Mouse (Mus musculus) heart, embryonic 13.5 days (tissue): ENCODE data around the gene Gtdc1. TPM values are rescaled to one million over a fixed set of nuclear protein-coding genes. Genes with fewer than 3 reads are reported as not detected.

Experiments
- ATAC-seq: fragments of 200-750 bp; cut with Nextera tagmentation; 2 replicates; pipeline ENCODE4 v1.8.0; 2017; ENCODE audit warnings: moderate TSS enrichment; ENCODE audit not compliant: insufficient number of reproducible peaks, low FRiP score, low TSS enrichment; ENCODE audit errors: extremely low read depth
- H3K27ac ChIP-seq: fragments of 300-500 bp; sonication (generic); replicated peaks from 2 replicates; pipeline ENCODE4 v1.5.1; 2015; ENCODE audit warnings: moderate library complexity, mild to moderate bottlenecking, inconsistent platforms
- H3K27me3 ChIP-seq: fragments of 300-500 bp; sonication (generic); replicated peaks from 2 replicates; pipeline ENCODE4 v1.6.1; 2015; ENCODE audit warnings: mild to moderate bottlenecking, inconsistent platforms
- H3K36me3 ChIP-seq: fragments of 300-500 bp; sonication (generic); 2 replicates; pipeline ENCODE4 v1.6.1; 2015; ENCODE audit warnings: mild to moderate bottlenecking, inconsistent platforms
- H3K4me1 ChIP-seq: fragments of 300-500 bp; sonication (generic); 2 replicates; pipeline ENCODE4 v1.6.1; 2015; ENCODE audit warnings: inconsistent platforms
- H3K4me2 ChIP-seq: fragments of 300-500 bp; sonication (generic); 2 replicates; pipeline ENCODE4 v1.6.1; 2015; ENCODE audit warnings: inconsistent platforms, mild to moderate bottlenecking, moderate library complexity
- H3K4me3 ChIP-seq: fragments of 300-500 bp; sonication (generic); 2 replicates; pipeline ENCODE4 v1.5.1; 2015; ENCODE audit warnings: moderate library complexity, mild to moderate bottlenecking, inconsistent platforms
- H3K9ac ChIP-seq: fragments of 300-500 bp; sonication (generic); 2 replicates; pipeline ENCODE4 v1.6.1; 2015; ENCODE audit warnings: inconsistent platforms, mild to moderate bottlenecking, moderate library complexity
- H3K9me3 ChIP-seq: fragments of 300-500 bp; sonication (generic); 2 replicates; pipeline ENCODE4 v1.6.1; 2016; ENCODE audit warnings: inconsistent platforms
- WGBS: fragments of 180-500 bp; shearing (Covaris S2); methylation state at CpG from one replicate; pipeline ENCODE4 v1.1.7; 2015; ENCODE audit warnings: mixed read lengths; 5-methylcytosine and 5-hydroxymethylcytosine counted together
- polyA plus RNA-seq: library from polyadenylated mRNA; unstranded; fragments of >200 nt; fragmentation: Nextera tagmentation; extraction: Ambion mirVana; gene quantifications from 2 replicates; pipeline ENCODE4 v1.2.1, GENCODE M21; 2015

The Gtdc1 gene
- polyA plus RNA-seq, 1 experiment from 2014 or later: 11.7 TPM

DNA sequence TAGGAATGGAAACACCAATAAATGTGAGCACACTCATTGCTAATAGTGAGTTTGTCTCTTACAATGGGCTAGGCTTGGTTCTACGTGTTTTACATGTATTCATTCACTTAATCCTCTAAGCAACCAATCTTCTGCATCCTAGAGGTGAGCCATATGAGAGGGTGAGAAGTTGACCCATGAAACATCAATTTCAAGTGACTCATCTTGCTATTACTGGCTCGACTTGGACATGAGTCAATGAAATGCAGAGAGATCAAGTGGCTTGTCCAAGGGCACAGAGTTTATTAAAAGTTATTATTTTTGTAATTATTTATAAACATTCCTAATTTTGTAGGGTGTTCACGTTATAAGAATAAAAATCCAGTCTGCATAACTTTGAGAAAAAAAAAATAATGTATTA lies 408.2 kb downstream of the Gtdc1 start:
- Histone ChIP-seq H3K9ac (no peak overlapping the region), H3K4me3 (no peak overlapping the region), H3K27ac (no peak overlapping the region), H3K4me1 (peaks cover 7% of the 10 kb centered on the region; the same call in 1 of the 2 replicates), H3K36me3 (no peaks in the 10 kb centered on the region), H3K27me3 (no peaks in the 10 kb centered on the region), H3K4me2 (no peak overlapping the region), H3K9me3 (no peaks in the 10 kb centered on the region)
- ATAC-seq: no peak
- WGBS: 71% methylated on average over 3 of the region's 3 CpGs

- no peak for ATAC-seq
- Histone ChIP-seq H3K9ac (no peak overlapping the region), H3K4me2 (no peak overlapping the region), H3K4me1 (peaks cover 7% of the 10 kb centered on the region; the same call in 1 of the 2 replicates), H3K27ac (no peak overlapping the region), H3K9me3 (no peaks in the 10 kb centered on the region), H3K36me3 (no peaks in the 10 kb centered on the region), H3K27me3 (no peaks in the 10 kb centered on the region), H3K4me3 (no peak overlapping the region)
- 75% methylated on average over 4 of the region's 4 CpGs for WGBS
These were observed 409.4 kb downstream of the Gtdc1 start for GRCm38 (mm10) chr2:44518085-44518484.

Other genes starting within 250 kb of the Gtdc1 start
- 21.8 and 22.4 TPM in 2 replicates for gene Zeb2, start 189.7 kb upstream of the Gtdc1 start, polyA plus RNA-seq